Mouse (Mus musculus): ENCODE measurements around the gene Hmgn1. TPM values are rescaled to one million over a fixed set of nuclear protein-coding genes. Genes with fewer than 3 reads are reported as not detected.

Hmgn1 gene
- 162 and 164 TPM in 2 replicates for polyA plus RNA-seq (2015; fragmentation: Nextera tagmentation; extraction: Ambion mirVana)

GRCm38 (mm10) chr16:96127657-96128344 is at the start of gene Hmgn1:
Gene Hmgn1, minus strand, starts transcription at chr16:96127729.

GRCm38 (mm10) chr16:96145110-96145800 is 17.7 kb upstream of the Hmgn1 start, which contains the start of gene Wrb:
Gene Wrb, plus strand, starts transcription at chr16:96145407.

GRCm38 (mm10) chr16:96082301-96083178 is 45.0 kb downstream of the Hmgn1 start, which contains the start of gene Brwd1:
Gene Brwd1, minus strand, starts transcription at chr16:96082526.

Other genes with a start within 250 kb of the Hmgn1 start
- 57.2 and 58.4 TPM in 2 replicates for gene Psmg1, start 136.8 kb downstream of the Hmgn1 start, polyA plus RNA-seq (2015; fragmentation: Nextera tagmentation; extraction: Ambion mirVana)
- gene Brwd1, start 45.2 kb downstream of the Hmgn1 start, polyA plus RNA-seq (2015; fragmentation: Nextera tagmentation; extraction: Ambion mirVana): 130 and 138 TPM in 2 replicates
- gene Wrb, start 17.7 kb upstream of the Hmgn1 start, polyA plus RNA-seq (2015; fragmentation: Nextera tagmentation; extraction: Ambion mirVana): 166 and 173 TPM in 2 replicates
- gene Lca5l, start 64.5 kb upstream of the Hmgn1 start, polyA plus RNA-seq (2015; fragmentation: Nextera tagmentation; extraction: Ambion mirVana): 2.1 and 3.2 TPM in 2 replicates
- gene Sh3bgr, start 72.7 kb upstream of the Hmgn1 start, polyA plus RNA-seq (2015; fragmentation: Nextera tagmentation; extraction: Ambion mirVana): 6.3 and 10.0 TPM in 2 replicates
- gene B3galt5, start 108.1 kb upstream of the Hmgn1 start, polyA plus RNA-seq (2015; fragmentation: Nextera tagmentation; extraction: Ambion mirVana): 8.8 and 9.0 TPM in 2 replicates

Data from neural tube, postnatal 0 days (tissue).